Mouse (Mus musculus) C2C12 (cell line): ENCODE results near the gene H2afj.

Source experiments
- CTCF ChIP-seq: IDR thresholded peaks from one replicate; pipeline ENCODE4 v1.5.1; 2011; ENCODE audit not compliant: control insufficient read depth, insufficient read depth, insufficient read length
- FOSL1 ChIP-seq: IDR thresholded peaks from one replicate; pipeline ENCODE4 v1.8.0; 2011; ENCODE audit warnings: mild to moderate bottlenecking, low read length; ENCODE audit not compliant: poor library complexity, insufficient read depth, severe bottlenecking
- MAX ChIP-seq: IDR thresholded peaks from one replicate; pipeline ENCODE4 v1.6.1; 2011; ENCODE audit warnings: mild to moderate bottlenecking, control low read depth
- MYOD1 ChIP-seq: IDR thresholded peaks from one replicate; pipeline ENCODE4 v1.6.1; 2011; ENCODE audit warnings: low read depth; ENCODE audit not compliant: control insufficient read depth, insufficient read length
- MYOG ChIP-seq: IDR thresholded peaks from one replicate; pipeline ENCODE4 v1.6.1; 2011; ENCODE audit not compliant: control insufficient read depth, insufficient read length; ENCODE audit errors: extremely low read depth
- USF1 ChIP-seq: IDR thresholded peaks from one replicate; pipeline ENCODE4 v1.6.1; 2011; ENCODE audit warnings: low read depth, mild to moderate bottlenecking, control low read depth, moderate library complexity

DNA sequence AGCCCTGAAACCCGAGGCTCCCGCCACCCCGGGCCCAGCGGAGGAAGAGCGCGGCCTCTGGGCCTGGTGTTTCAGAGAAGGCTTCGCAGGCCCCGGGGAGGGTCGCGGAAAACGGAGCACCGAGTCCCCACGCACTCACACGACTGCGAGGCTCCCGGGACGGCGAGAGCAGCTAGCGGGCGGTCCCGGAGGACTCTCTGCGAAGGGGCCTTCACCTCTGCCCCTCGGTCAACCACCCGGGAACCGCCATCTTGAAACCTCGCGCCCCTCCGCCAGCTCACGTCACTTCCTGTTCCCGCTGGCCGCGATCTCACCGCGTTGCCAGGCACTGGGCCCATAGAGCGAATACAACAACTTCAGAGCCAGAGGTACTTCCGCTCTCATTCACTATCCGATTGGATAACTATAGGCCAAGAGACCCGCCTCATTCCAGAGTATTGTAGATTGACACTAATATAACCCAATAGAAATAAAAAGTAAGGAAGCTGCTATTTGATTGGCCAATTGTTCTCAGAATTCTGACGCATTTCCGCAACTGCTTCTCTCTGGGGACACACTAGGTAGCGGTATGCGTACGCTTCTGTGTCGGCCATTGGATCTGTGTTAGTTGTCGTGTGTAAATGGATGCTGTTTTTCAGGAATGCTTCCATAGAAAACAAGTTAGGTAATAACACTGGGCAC is 20.0 kb downstream of the H2afj start, which contains the start of gene Wbp11:
- TF ChIP-seq CTCF (no peak), MYOG (no peak), FOSL1 (no peak), MAX (no peak), USF1 (no peak), MYOD1 (no peak)
